Mouse (Mus musculus) embryonic facial prominence, embryonic 12.5 days (tissue): Measurements from ENCODE around the gene Shkbp1. TPM values are rescaled to one million over a fixed set of nuclear protein-coding genes. Genes with fewer than 3 reads are reported as not detected.

Experiments
- ATAC-seq: fragments of 200-750 bp; cut with Nextera tagmentation; 2 replicates; pipeline ENCODE4 v1.8.0; 2017; ENCODE audit not compliant: insufficient number of reproducible peaks, insufficient read depth, low FRiP score, low TSS enrichment
- H3K27ac ChIP-seq: fragments of 300-500 bp; sonication (generic); 2 replicates; pipeline ENCODE4 v1.5.1; 2016; ENCODE audit warnings: mild to moderate bottlenecking
- H3K27me3 ChIP-seq: fragments of 300-500 bp; sonication (generic); 2 replicates; pipeline ENCODE4 v1.6.1; 2016; ENCODE audit warnings: mild to moderate bottlenecking, moderate library complexity
- H3K36me3 ChIP-seq: fragments of 300-500 bp; sonication (generic); 2 replicates; pipeline ENCODE4 v1.6.1; 2016; ENCODE audit warnings: mild to moderate bottlenecking
- H3K4me1 ChIP-seq: fragments of 300-500 bp; sonication (generic); 2 replicates; pipeline ENCODE4 v1.6.1; 2016
- H3K4me2 ChIP-seq: fragments of 300-500 bp; sonication (generic); replicated peaks from 2 replicates; pipeline ENCODE4 v1.6.1; 2016; ENCODE audit warnings: mild to moderate bottlenecking, moderate library complexity
- H3K4me3 ChIP-seq: fragments of 300-500 bp; sonication (generic); 2 replicates; pipeline ENCODE4 v1.5.1; 2016; ENCODE audit warnings: mild to moderate bottlenecking
- H3K9ac ChIP-seq: fragments of 300-500 bp; sonication (generic); 2 replicates; pipeline ENCODE4 v1.6.1; 2016; ENCODE audit warnings: mild to moderate bottlenecking, moderate library complexity
- H3K9me3 ChIP-seq: fragments of 300-500 bp; sonication (generic); 2 replicates; pipeline ENCODE4 v1.6.1; 2016; ENCODE audit warnings: mild to moderate bottlenecking, moderate library complexity
- WGBS: fragments of 180-500 bp; shearing (Covaris S2); methylation state at CpG from one replicate; pipeline ENCODE4 v1.1.7; 2016; 5-methylcytosine and 5-hydroxymethylcytosine counted together
- polyA plus RNA-seq: library from polyadenylated mRNA; unstranded; fragments of >200 nt; fragmentation: Nextera tagmentation; extraction: Ambion mirVana; gene quantifications from 2 replicates; pipeline ENCODE4 v1.2.1, GENCODE M21; 2016

Shkbp1 gene
- polyA plus RNA-seq, 1 experiment from 2014 or later: 75.8 TPM

DNA sequence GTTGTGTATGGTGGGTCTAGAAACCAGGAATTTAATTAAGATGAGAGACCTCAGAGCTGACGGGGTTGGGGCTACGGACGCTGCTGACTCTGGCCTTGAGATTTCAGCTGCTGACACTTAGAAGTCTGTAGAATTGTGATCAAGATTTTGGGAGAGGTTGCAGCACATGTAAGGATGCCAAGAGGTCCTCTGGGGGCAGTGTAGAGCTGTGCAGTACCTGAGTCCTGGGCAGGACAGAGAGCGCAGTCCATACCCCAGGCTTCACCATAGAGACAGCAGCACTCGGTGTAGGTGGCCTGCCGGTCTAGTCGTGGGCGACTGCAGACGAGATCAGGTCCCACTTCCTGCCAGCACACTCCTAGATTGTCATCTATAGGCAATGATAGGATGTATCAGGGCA lies 48.3 kb downstream of the Shkbp1 start:
- Histone ChIP-seq H3K27me3 (peaks cover 29% of the 10 kb centered on the region), H3K9me3 (no peaks in the 10 kb centered on the region), H3K4me1 (peaks cover 3% of the 10 kb centered on the region; the same call in 1 of the 2 replicates), H3K9ac (no peak overlapping the region), H3K4me2 (no peak overlapping the region), H3K4me3 (no peak overlapping the region), H3K27ac (no peak overlapping the region), H3K36me3 (no peaks in the 10 kb centered on the region)
- 61% methylated on average over 9 of the region's 9 CpGs for WGBS
- ATAC-seq: no peak

DNA sequence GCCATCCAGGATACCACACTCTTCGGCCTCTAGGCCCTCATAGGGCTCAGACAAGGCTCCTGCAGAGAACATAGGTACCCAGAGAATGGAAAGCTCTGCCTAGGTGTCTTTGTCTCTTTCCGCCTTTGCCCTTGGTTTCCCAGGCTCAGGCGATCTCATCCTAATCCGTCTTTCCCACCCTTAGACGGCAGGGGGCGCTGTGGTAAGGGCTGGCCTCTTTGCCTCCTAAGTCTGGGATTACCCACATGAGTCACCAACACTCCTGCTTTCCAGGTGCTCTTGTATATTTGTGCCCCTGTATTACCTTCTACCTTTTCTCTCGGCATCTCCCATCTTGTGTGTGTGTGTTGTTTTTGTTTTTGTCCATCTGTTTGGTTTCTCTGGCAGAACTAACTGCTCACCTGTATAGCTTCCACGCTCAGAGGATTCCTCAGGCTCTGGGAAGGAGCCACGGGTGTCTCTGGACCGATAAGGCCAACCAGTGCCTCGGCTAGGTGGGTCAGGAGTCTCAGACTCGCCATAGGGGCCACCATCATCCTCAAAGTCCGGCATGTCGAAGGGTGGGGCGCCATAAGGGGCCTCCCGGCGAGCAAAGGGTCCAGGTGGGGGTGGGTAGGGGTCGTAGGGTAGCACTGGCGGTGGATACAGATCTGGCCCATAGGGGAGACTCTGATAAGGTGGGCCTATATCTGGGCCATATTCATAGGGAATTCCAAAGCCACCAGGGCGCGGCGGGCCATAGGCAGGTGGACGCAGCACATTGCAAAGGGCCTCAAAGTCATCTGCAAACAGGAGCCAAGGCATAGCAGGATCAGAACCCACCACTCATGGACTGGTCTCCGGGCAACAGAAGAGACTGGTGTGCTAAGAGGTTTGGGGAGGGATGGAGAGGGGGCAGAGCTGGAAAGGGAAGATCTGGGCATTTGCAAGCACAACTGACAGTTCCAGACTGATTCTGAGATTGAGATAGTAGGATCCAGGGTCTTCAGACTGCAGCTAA lies 49.4 kb downstream of the Shkbp1 start:
- no peak overlapping the region for H3K27ac ChIP-seq
- peaks cover 3% of the 10 kb centered on the region; the same call in 1 of the 2 replicates for H3K4me1 ChIP-seq
- WGBS: 78% methylated on average over 24 of the region's 24 CpGs
- no peaks in the 10 kb centered on the region for H3K36me3 ChIP-seq
- no peak overlapping the region for H3K4me3 ChIP-seq
- H3K9me3 ChIP-seq: no peaks in the 10 kb centered on the region
- peaks cover 27% of the 10 kb centered on the region for H3K27me3 ChIP-seq
- ATAC-seq: 0 out of 2 replicates have a peak, but pooled peaks have one; percentile 2
- no peak overlapping the region for H3K4me2 ChIP-seq
- H3K9ac ChIP-seq: no peak overlapping the region

DNA sequence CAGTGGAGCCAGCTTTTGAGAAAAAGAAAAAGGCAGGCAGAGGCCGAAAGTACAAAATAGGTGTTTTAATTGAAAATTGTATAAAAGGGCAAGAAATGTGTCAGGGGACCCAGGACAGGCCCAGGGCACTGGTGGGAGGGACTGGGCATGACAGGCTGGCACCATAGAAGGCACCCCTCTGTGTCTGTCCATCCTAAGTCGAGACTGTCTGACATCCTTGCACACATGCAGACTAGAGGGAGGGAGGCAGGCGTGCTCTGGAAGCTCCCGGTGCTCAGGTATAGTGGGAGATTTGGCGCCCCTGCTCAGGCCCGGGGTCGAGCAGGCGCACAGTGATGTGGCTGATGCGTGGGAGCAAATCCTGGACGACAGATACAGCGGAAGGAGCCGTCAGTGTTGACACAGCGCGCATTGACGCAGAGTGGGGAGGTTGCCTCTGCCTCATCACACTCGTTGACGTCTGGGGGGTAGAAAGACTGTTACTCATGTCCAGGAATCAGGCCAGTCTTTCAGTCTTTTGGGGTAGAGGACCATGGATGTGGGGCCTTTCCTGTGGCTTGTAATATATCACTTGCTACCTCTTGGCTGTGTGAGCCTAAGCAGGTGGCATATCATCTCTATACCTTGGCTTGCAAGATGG lies 50.6 kb downstream of the Shkbp1 start:
- H3K4me2 ChIP-seq: no peak overlapping the region
- no peak for ATAC-seq
- no peaks in the 10 kb centered on the region for H3K36me3 ChIP-seq
- no peak overlapping the region for H3K4me3 ChIP-seq
- H3K27ac ChIP-seq: no peak overlapping the region
- H3K4me1 ChIP-seq: peaks cover 3% of the 10 kb centered on the region; the same call in 1 of the 2 replicates
- no peaks in the 10 kb centered on the region for H3K9me3 ChIP-seq
- peaks cover 15% of the 10 kb centered on the region for H3K27me3 ChIP-seq
- H3K9ac ChIP-seq: no peak overlapping the region
- WGBS: 83% methylated on average over 17 of the region's 17 CpGs

DNA sequence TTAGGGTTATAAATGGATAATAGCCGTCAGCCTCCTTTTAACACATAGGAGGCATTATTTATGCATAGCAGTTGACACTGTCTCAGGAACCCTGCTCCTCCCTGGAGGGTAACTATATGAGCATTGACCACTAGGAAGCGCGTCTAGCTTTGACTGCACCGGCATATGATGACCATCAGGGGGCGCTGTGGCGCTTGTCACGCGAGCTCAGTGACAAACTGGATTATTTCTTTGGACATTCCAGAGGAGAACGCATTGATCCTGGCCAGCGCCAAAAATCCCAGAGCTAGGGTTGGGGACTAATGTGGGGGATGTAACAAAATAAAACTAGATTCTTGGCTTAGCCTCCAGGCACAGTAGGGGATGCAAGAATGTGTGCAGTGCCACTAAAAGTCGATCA lies 53.6 kb downstream of the Shkbp1 start:
- Histone ChIP-seq H3K9ac (no peak overlapping the region), H3K4me3 (no peak overlapping the region), H3K4me2 (no peak overlapping the region), H3K27me3 (peaks cover 5% of the 10 kb centered on the region; the same call in 1 of the 2 replicates), H3K36me3 (no peaks in the 10 kb centered on the region), H3K27ac (no peak overlapping the region), H3K9me3 (no peaks in the 10 kb centered on the region), H3K4me1 (0 out of 2 replicates have a peak, but pooled peaks cover 5% of the 10 kb centered on the region)
- WGBS: 10% methylated on average over 11 of the region's 11 CpGs
- no peak for ATAC-seq

DNA sequence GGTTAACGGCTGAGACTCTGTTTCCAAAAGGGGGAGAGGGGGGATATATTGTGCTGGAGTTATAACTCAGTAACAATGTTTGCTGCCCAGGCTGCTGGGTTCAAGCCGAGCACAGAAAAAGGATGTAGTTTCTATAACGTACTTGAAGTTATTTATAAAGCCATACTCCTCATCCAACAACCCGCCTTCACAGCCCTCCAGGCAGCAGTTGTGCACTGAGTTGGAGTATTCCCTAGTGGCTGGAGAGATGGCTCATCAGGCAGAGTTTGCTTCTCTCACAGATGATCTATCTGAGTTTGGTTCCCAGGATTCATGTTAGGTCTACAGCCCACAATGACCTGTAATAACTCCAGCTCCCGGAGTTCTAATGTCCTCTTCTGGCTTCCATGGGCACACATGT lies 55.0 kb downstream of the Shkbp1 start:
- ATAC-seq: no peak
- no peak overlapping the region for H3K4me2 ChIP-seq
- H3K9ac ChIP-seq: no peak overlapping the region
- no peaks in the 10 kb centered on the region for H3K9me3 ChIP-seq
- 0 out of 2 replicates have a peak, but pooled peaks cover 5% of the 10 kb centered on the region for H3K4me1 ChIP-seq
- no peaks in the 10 kb centered on the region for H3K36me3 ChIP-seq
- WGBS: 87% methylated on average over 5 of the region's 5 CpGs
- no peak overlapping the region for H3K4me3 ChIP-seq
- H3K27ac ChIP-seq: no peak overlapping the region
- H3K27me3 ChIP-seq: peaks cover 3% of the 10 kb centered on the region; the same call in 1 of the 2 replicates

DNA sequence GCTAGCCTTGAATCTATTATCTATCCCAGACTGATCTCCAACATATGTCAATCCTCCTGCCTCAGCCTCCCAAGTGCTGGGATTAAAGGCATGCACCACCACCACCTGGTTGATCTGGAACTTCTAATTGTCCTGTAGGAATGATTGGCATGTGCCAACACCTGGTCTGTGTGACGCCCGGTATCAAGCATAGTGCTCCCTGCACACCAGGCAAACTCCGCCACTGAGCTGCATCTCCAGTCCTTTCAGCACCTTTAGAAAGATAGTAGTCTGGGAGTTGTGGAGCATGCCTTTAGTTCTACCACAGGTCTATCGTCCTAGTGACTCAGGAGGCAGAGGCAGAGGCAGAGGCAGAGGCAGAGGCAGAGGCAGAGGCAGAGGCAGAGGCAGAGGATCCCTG lies 55.5 kb downstream of the Shkbp1 start:
- ATAC-seq: no peak
- no peak overlapping the region for H3K4me3 ChIP-seq
- H3K4me1 ChIP-seq: 0 out of 2 replicates have a peak, but pooled peaks cover 5% of the 10 kb centered on the region
- H3K27me3 ChIP-seq: peaks cover 3% of the 10 kb centered on the region; the same call in 1 of the 2 replicates
- no peaks in the 10 kb centered on the region for H3K36me3 ChIP-seq
- H3K9ac ChIP-seq: no peak overlapping the region
- no peak overlapping the region for H3K4me2 ChIP-seq
- WGBS: 85% methylated on average over 4 of the region's 4 CpGs
- no peaks in the 10 kb centered on the region for H3K9me3 ChIP-seq
- no peak overlapping the region for H3K27ac ChIP-seq

DNA sequence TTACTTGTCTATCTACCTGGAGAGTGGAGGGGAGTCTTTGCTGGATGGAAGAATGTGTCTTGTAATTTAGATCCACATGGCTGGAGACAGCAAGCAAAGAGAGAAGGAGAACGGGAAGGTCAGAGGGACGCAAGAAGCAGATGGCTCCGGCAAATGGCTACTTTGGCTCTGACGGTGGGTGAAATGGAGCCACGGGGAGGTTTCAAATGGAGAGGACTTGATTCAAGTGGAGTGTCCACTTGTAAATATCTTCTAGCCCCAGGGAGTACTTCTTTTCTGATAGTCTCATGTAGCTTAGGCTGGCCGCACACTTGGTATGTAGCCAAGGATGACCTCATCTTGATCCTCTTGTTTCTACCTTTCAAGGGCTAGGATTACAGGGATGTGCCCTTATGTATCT lies 57.0 kb downstream of the Shkbp1 start:
- Histone ChIP-seq H3K4me3 (no peak overlapping the region), H3K27ac (no peak overlapping the region), H3K4me1 (0 out of 2 replicates have a peak, but pooled peaks cover 5% of the 10 kb centered on the region), H3K4me2 (no peak overlapping the region), H3K9ac (no peak overlapping the region), H3K36me3 (no peaks in the 10 kb centered on the region), H3K27me3 (peaks cover 2% of the 10 kb centered on the region; the same call in 1 of the 2 replicates), H3K9me3 (peaks cover 1% of the 10 kb centered on the region; the same call in 1 of the 2 replicates)
- no peak for ATAC-seq
- 86% methylated on average over 6 of the region's 6 CpGs for WGBS

DNA sequence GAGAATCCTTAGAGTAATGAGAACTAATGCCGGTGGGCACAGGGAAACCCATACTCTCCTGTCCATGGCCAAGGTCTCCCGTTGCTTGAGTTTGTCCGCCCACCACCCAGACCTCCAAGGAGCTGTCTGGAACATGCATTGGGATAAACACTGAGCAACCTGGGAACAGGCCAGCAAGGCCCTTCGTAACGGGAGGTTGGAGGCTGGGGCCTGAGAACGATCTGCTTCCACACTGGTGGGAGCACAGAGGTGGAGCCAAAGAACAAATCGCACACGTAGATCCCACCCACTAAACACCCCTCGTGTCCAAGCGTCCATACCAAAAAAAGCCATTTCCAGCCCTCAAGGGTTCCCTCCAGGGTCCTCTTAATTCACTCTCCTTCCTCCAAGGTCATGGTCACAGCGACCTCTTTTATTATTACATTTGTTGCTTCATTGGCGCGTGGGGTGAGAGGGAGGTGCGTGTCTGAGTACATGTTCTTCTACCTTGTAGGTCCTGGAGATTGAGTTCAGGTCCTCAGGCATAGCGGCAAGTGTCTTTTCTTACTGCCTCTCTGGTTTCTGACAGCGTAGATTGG lies 57.7 kb downstream of the Shkbp1 start:
- Histone ChIP-seq H3K4me2 (no peak overlapping the region), H3K4me3 (no peak overlapping the region), H3K4me1 (0 out of 2 replicates have a peak, but pooled peaks cover 5% of the 10 kb centered on the region), H3K27ac (no peak overlapping the region), H3K27me3 (no peaks in the 10 kb centered on the region), H3K36me3 (no peaks in the 10 kb centered on the region), H3K9me3 (peaks cover 6% of the 10 kb centered on the region; the same call in 1 of the 2 replicates), H3K9ac (no peak overlapping the region)
- ATAC-seq: no peak
- 77% methylated on average over 16 of the region's 16 CpGs for WGBS

DNA sequence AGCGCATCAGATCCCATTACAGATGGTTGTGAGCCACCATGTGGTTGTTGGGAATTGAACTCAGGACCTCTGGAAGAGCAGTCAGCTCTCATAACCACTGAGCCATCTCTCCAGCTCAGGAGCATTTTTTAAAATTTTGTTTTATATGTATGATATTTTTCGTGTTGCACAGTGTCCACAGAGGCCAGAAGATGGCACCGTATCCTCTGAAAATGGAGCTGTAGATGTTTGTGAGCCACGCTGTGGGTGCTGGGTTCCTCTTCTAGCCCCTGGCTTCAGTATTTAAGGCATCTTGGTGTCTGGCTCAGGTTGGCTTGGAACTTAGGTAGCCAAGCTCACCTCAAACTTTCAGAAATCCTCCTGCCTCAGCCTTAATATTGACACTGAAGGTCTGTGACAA lies 59.3 kb downstream of the Shkbp1 start:
- no peak overlapping the region for H3K9ac ChIP-seq
- ATAC-seq: no peak
- no peak overlapping the region for H3K4me3 ChIP-seq
- peaks cover 6% of the 10 kb centered on the region; the same call in 1 of the 2 replicates for H3K9me3 ChIP-seq
- 0 out of 2 replicates have a peak, but pooled peaks cover 10% of the 10 kb centered on the region for H3K4me1 ChIP-seq
- H3K27ac ChIP-seq: no peak overlapping the region
- no peaks in the 10 kb centered on the region for H3K36me3 ChIP-seq
- H3K27me3 ChIP-seq: no peaks in the 10 kb centered on the region
- no peak overlapping the region for H3K4me2 ChIP-seq
- 91% methylated on average over 4 of the region's 4 CpGs for WGBS

DNA sequence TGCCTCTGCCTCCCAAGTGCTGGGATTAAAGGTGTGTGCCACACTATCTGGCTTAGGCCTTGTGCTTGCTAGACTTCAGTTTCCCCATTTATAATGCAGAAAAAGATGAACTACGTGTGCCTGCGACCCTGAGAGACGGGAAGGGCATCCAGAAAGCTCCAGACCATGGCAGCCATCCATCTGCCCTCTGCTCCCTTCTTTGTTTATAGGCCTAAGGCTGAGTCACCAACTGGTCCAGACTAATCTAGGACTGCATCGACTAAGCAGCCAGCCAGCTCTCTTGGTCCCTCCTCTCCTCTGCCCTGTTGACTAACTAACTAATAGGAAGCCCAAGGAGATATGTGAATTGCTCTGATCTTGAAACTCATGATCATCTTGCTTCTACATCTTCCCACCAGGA lies 59.9 kb downstream of the Shkbp1 start:
- H3K27ac ChIP-seq: no peak overlapping the region
- no peak overlapping the region for H3K9ac ChIP-seq
- peaks cover 6% of the 10 kb centered on the region; the same call in 1 of the 2 replicates for H3K9me3 ChIP-seq
- H3K4me3 ChIP-seq: no peak overlapping the region
- no peaks in the 10 kb centered on the region for H3K27me3 ChIP-seq
- H3K36me3 ChIP-seq: no peaks in the 10 kb centered on the region
- H3K4me1 ChIP-seq: 0 out of 2 replicates have a peak, but pooled peaks cover 13% of the 10 kb centered on the region
- no peak overlapping the region for H3K4me2 ChIP-seq
- no peak for ATAC-seq
- 77% methylated on average over 4 of the region's 4 CpGs for WGBS
